Mouse (Mus musculus): ENCODE results near the gene Prlr.

GRCm38 (mm10) chr15:10296570-10296969 is 119.5 kb downstream of the Prlr start:
- no peak for TF ChIP-seq CTCF (IDR thresholded peaks at IDR 0.05; ENCODE audit: low read depth)
- no peak for TF ChIP-seq EP300 (optimal IDR thresholded peaks at IDR 0.05)
